Mouse (Mus musculus): Measurements from ENCODE around the gene Sis.

Sis gene

GRCm38 (mm10) chr3:72967675-72968074 is at the start of gene Sis:
TSS of gene Sis (minus strand) at chr3:72967863.
- no peak for DNase-seq (ENCODE audit: low read depth)

- DNase-seq (ENCODE audit: low read depth) = no peak
Observed at GRCm38 (mm10) chr3:73006045-73006444, 38.4 kb upstream of the Sis start.

GRCm38 (mm10) chr3:73002933-73003696 is 35.5 kb upstream of the Sis start:
- DNase-seq (ENCODE audit: low read depth) = no peak

- no peak for DNase-seq (ENCODE audit: low read depth)
Observed at GRCm38 (mm10) chr3:72997517-72997916, 29.9 kb upstream of the Sis start.

- no peak for DNase-seq (ENCODE audit: low read depth)
Observed at GRCm38 (mm10) chr3:72990992-72991391, 23.3 kb upstream of the Sis start.

- no peak for DNase-seq (ENCODE audit: low read depth)
Observed at GRCm38 (mm10) chr3:72976602-72977001, 8.9 kb upstream of the Sis start.

- DNase-seq (ENCODE audit: low read depth) = no peak
Observed at GRCm38 (mm10) chr3:72918919-72919526, 48.6 kb downstream of the Sis start.

GRCm38 (mm10) chr3:72882501-72882900 is 85.2 kb downstream of the Sis start:
- DNase-seq (ENCODE audit: low read depth) = no peak

GRCm38 (mm10) chr3:72868141-72868540 is 99.5 kb downstream of the Sis start:
- no peak for DNase-seq (ENCODE audit: low read depth)

- no peak for DNase-seq (ENCODE audit: low read depth)
Observed at GRCm38 (mm10) chr3:72858738-72859137, 108.9 kb downstream of the Sis start.

- DNase-seq (ENCODE audit: low read depth) = no peak
Observed at GRCm38 (mm10) chr3:72855405-72855804, 112.3 kb downstream of the Sis start.

GRCm38 (mm10) chr3:72840641-72841040 is 127.0 kb downstream of the Sis start:
- DNase-seq (ENCODE audit: low read depth) = no peak

Measured in induced T-regulatory cell, adult 2 months (primary cell).